Mouse (Mus musculus) spleen, postnatal 4 days (tissue): ENCODE data around the gene S100a14.

ENCODE experiments used
- DNase-seq, 2 experiments: peaks; one replicate each; pipeline ENCODE4 v3.0.0; 2022; ENCODE audit warnings: low spot score in 2 of 2

S100a14 gene

GRCm38 (mm10) chr3:90526580-90526979 lies at the start of gene S100a14:
Gene S100a14, plus strand, starts transcription at chr3:90526856.
- DNase-seq, result peak in 1 of 2 experiments; percentile 61

- DNase-seq, result no peak
Observed at GRCm38 (mm10) chr3:90486998-90487397, 39.7 kb upstream of the S100a14 start.

- no peak for DNase-seq
Observed at GRCm38 (mm10) chr3:90488576-90488975, 38.1 kb upstream of the S100a14 start.

DNA sequence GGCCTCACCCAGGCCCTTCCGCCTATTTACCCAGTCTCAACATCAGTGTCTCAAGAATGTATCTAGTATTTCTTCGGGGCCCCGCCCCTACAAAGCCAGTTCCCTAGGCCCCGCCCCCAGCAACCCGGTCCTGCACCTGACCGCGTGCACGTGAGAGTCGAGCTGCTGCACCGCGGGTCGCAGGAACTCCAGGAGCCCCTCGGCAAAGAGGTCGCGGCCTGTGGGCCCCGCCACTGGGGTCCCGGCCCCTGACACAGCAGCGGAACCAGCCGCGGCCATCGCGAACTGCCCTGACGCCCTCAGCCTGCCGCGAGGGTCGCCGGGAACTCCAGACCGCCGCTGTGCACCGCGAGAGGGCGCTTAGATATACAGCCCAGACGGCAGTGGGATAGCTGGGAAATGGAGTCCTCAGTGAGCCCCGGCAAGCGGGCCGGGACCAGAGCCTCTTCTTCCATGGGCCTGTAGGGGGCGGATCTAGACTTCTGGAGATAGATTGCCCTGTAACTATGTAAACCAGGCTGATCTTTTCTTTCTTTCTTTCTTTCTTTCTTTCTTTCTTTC lies 35.9 kb upstream of the S100a14 start, which contains the start of gene Snapin:
TSS of gene Snapin (minus strand) at position 338 of the 561 bp plus-strand sequence.
- peak; percentile 96 to 98 for DNase-seq

DNA sequence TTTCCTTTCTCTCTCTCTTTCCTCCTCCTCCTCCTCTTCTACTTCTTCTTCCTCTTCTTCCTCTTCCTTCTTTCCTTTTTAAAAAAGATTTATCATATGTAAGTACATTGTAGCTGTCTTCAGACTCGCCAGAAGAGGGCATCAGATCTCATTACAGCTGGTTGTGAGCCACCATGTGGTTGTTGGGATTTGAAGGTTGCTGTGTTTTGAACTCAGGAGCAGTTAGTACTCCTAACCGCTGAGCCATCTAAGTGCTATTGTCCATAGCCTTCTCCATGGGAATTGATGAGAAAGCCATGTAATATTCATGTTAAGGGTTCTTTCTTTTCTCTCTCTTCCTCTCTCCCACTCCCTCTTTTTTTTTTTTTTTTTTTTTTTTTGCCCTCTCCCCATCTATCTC lies 35.3 kb upstream of the S100a14 start:
- DNase-seq, result peak in 1 of 2 experiments; percentile 56

DNA sequence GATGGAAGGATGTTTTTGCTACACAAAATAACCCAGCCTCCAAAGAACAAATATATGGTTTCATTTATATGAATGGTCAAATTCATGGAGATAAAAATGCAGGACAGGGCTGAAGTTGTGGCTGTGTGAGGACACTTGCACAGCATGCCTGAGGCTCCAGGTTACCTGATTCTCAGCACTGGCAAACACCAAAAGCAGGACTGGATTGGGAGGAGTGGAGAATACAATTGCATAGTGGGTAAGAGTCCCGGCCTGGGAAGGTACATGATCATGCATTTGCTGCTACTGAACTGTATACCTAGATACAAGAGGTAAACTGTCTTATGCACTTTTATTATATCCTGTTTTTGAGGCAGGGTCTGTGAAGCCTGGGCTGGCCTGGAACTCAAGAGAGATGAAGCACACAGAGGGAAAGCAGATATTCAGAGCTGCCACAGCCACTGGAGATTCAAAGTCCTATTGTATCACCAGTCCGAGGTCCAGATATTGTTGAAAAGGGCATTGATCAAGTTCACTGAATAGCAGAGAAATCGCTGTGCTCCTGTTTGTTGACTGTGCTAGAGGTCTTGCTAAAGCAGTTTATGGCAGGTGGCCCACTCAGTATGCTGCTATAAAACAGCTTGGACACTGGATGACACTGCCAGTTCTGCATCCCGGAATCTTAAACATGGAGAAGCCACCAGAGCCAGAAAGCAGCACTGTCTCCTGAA lies 32.7 kb upstream of the S100a14 start:
- no peak for DNase-seq

DNA sequence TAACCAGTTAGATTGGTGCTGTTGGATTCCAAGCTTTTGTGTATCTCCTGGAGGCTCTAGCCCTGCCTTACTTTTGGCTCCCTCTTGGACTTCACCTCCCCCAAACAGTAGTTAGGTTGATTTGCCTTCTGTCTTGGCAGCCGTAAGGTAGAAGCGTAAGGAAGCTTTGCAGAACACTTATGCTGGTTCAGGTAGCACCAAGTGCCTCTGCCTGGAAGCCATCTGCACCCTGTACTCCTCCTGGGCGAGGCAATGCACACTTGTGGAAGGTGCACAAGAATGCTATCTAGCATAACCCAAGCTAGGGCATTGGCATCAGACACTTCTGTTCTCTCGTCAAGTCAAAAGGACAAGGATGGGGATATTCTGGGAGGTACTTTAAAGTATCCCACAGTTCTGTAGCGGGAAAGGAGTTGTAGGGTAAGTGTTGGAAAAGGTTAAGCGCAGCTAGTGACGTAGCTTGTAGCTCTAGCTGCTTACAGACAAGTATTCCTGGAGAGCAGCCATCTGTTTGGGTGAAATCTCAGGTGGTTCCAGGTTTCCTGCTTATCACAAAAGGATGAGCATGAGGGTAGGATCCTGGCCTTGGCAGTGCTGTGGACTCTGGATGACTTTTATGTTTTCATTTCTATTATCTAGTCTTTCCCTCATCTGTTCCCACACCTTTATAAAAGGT lies 30.7 kb upstream of the S100a14 start:
- DNase-seq, result no peak

GRCm38 (mm10) chr3:90497597-90497996 lies 29.1 kb upstream of the S100a14 start:
- no peak for DNase-seq

DNA sequence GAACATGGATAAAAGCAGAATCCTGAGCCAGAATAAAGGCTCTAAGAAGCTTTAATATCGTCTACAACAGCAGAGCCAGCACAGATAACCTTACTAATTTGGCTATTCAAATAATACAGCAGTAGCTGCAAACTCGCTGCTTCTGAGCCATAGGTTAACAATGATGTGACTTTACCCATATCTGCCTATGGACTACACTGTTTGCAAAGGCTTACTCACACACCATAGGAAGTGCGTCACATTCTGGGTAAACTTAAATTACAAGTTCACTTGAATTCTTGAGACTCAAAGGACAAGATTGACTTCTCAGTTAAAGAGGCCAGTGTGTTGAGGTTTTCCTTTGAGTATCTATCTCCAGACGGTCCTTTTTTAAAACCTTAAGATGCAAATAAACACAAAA lies 23.2 kb upstream of the S100a14 start:
- no peak for DNase-seq

- DNase-seq, result no peak
Observed at GRCm38 (mm10) chr3:90505216-90505615, 21.4 kb upstream of the S100a14 start.

DNA sequence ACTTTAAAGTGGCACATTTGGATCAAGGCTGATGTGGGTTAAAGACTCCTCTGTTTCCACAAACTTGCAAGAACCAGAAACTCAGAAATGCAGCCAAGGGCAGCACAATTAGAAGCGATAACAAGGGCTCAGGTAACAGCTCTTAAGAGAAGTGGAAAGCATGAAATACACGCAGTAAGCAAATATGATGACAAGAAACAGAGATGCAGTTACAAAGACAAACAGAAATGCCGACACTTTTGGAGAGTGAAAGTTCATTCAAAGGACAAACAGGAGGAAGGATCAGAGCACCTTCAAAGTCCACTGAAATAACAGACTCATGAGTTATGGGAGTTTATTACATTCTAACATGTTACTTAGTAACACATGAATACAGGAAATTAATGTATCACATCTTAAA lies 20.3 kb upstream of the S100a14 start:
- no peak for DNase-seq

DNA sequence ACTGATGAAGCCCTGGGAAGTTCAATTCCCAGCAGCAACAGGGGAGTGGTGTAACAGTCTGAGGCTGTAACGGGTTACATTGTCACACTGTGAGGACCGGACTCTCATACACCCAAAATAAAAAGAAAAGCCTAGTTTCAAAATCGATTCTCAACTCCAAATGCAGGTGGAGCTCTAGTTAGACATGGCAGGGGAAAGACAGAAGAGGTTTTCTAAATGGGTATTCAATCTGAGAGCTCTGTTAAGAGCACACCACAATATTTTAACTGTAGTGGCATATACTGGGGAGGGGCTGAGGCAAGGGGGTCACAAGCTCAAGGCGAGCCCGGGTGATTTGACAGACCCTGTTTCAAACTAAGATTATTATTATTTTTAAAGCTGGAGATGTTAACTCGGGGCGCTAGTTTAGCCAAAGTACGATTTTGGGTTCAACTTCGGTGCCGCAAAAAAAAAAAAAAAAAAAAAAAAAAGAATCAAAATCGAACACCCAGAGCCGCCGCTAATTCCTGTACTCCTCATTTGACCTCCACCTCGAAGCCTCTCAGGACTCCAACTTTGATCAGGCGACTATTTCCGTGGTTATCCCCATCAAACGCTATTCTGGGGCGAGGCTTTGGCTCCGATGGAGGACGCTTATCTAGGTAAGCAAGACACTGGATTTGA lies 18.2 kb upstream of the S100a14 start:
- no peak for DNase-seq

DNA sequence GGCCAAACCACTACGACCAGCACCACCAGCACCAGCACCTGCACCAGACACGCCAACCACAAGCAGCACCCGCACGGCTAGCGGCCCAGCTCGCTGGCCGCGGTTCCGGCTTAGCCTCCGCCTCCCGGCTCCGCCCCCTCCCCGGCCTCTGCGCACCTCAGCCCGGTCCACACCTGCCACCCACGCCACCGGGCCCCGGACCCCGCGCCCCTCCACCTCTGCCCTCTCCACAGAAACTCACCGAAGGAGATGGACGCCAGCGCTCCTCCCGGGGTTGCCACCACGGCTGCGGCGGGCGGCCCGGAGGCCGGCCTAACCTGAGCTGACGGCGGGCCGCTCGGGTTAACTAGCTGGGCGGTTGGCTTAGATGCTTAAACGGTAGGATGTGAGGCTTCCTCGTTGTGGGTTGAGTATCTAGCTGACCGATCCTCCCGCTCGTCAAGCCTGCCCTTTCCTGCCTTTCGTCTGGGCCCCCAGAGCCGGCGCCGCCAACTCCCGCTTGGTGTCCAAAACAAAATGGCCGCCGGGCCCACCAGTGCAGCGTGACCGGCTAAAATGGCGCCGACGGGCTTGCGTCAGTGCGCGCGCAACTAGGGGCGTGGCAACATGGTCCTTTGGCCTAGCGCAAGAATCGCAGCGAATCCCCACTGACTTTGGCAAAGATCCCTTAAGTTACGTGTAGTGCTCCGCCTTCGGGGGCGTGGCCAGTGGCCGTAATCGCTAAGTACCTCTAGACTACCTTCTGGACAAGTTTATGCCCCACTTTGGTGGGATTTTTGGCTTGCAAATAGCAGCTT lies 17.5 kb upstream of the S100a14 start, which contains the start of gene Chtop:
TSS of gene Chtop (minus strand) at position 549 of the 797 bp plus-strand sequence.
- peak; percentile 100 for DNase-seq

GRCm38 (mm10) chr3:90509747-90510123 lies 16.9 kb upstream of the S100a14 start:
- no peak for DNase-seq

- no peak for DNase-seq
Observed at GRCm38 (mm10) chr3:90512276-90512675, 14.4 kb upstream of the S100a14 start.

DNA sequence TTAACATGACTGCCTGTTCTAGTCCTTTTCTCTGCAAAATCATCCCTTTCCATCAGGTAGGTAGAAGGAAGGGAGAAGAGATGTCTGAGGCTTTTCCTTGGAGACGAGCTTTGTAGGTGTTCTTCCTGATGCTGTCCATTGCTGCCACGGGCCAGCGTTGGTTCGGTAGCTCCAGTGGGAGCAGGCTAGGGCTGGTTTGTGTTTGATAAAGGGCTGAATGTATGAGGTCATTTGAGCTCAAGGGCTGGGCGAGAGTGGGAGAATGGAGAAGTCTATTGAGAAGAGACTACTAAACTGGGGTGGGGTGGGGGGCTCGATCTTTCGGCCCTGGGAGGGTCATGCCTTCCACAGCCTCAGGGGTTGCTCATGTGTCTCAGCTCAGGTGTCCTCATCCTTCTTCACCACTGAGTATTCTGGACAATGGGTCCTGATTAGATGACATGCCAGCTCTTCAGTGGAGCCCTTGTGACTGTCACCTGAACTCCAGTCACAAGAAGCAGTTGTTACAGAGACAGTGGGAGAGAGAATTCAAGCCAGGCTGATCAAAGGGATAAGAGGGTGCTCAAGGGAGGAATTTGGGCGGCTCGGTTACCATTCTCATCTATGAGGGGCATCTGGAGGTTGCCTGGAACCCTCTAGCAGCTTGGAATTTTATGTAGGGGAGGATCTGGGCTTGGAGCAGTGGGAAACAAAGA lies 13.6 kb upstream of the S100a14 start:
- DNase-seq, result peak in 1 of 2 experiments; percentile 51

GRCm38 (mm10) chr3:90513796-90514590 lies 12.7 kb upstream of the S100a14 start, which contains the start of the genes S100a1 and S100a13:
Gene S100a1, minus strand, starts transcription at chr3:90514392.
Gene S100a13, plus strand, starts transcription at chr3:90514435.
- DNase-seq, result peak; percentile 48 to 76

GRCm38 (mm10) chr3:90514691-90515090 lies 12.0 kb upstream of the S100a14 start:
- peak; percentile 60 to 83 for DNase-seq

DNA sequence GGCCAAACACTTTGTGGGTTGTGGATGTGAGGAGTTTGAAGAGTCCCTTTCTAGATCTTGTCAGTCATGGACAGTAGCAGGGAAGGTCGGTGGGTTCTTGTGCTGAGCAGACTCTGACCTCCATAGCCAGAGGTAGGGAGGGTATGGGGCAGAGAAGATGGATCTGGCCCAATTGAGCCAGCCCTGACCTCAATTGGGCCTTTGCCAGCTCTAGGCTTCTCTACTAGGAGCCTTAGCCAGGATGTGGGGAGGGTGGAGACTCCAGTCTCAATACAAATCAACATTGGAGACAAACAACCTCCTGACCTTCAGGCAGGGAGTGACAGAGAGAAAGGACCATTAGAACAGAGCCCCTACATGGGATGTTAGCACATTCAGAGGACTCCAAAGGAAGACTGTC lies 11.4 kb upstream of the S100a14 start:
- peak in 1 of 2 experiments; percentile 63 for DNase-seq

- DNase-seq, result peak in 1 of 2 experiments; percentile 51
Observed at GRCm38 (mm10) chr3:90515789-90516188, 10.9 kb upstream of the S100a14 start.
